Mouse (Mus musculus) urinary bladder, adult 2 months (tissue): ENCODE results near the gene Map3k5. TPM values are rescaled to one million over a fixed set of nuclear protein-coding genes. Genes with fewer than 3 reads are reported as not detected.

Experiments
- DNase-seq: peaks from one replicate; pipeline ENCODE4 v3.0.0; 2022; ENCODE audit warnings: low spot score
- polyA plus RNA-seq: library from polyadenylated mRNA; depleted of rRNA; stranded (reverse); fragments of >200 nt; gene quantifications from 2 replicates; pipeline ENCODE4 v1.2.3, GENCODE M21; 2012

Gene Map3k5
- polyA plus RNA-seq, 1 experiment = 20.6 TPM

GRCm38 (mm10) chr10:20157021-20157726 lies 222.9 kb downstream of the Map3k5 start:
- no peak for DNase-seq

GRCm38 (mm10) chr10:20158756-20159155 lies 224.5 kb downstream of the Map3k5 start:
- DNase-seq = no peak

- no peak for DNase-seq
Observed at GRCm38 (mm10) chr10:20159308-20159707, 225.0 kb downstream of the Map3k5 start.

- DNase-seq = no peak
Observed at GRCm38 (mm10) chr10:20160914-20161313, 226.6 kb downstream of the Map3k5 start.

GRCm38 (mm10) chr10:20164810-20165209 lies 230.5 kb downstream of the Map3k5 start:
- no peak for DNase-seq

GRCm38 (mm10) chr10:20166797-20167196 lies 232.5 kb downstream of the Map3k5 start:
- no peak for DNase-seq

- DNase-seq = no peak
Observed at GRCm38 (mm10) chr10:20167467-20167866, 233.2 kb downstream of the Map3k5 start.

- DNase-seq = no peak
Observed at GRCm38 (mm10) chr10:20169182-20169674, 235.0 kb downstream of the Map3k5 start.

- no peak for DNase-seq
Observed at GRCm38 (mm10) chr10:20169927-20170604, 235.8 kb downstream of the Map3k5 start.

GRCm38 (mm10) chr10:20170605-20171088 lies 236.4 kb downstream of the Map3k5 start:
- peak; percentile 35 for DNase-seq

- no peak for DNase-seq
Observed at GRCm38 (mm10) chr10:20171209-20171608, 236.9 kb downstream of the Map3k5 start.

GRCm38 (mm10) chr10:20171756-20172155 lies 237.5 kb downstream of the Map3k5 start:
- DNase-seq = no peak

GRCm38 (mm10) chr10:20173733-20174132 lies 239.5 kb downstream of the Map3k5 start:
- DNase-seq = no peak

GRCm38 (mm10) chr10:20176054-20176453 lies 241.8 kb downstream of the Map3k5 start:
- no peak for DNase-seq

GRCm38 (mm10) chr10:20178807-20179605 lies 244.7 kb downstream of the Map3k5 start:
- no peak for DNase-seq

GRCm38 (mm10) chr10:20181198-20181597 lies 246.9 kb downstream of the Map3k5 start:
- no peak for DNase-seq

GRCm38 (mm10) chr10:20181680-20182399 lies 247.6 kb downstream of the Map3k5 start:
- DNase-seq = no peak

GRCm38 (mm10) chr10:20184326-20184725 lies 250.1 kb downstream of the Map3k5 start:
- DNase-seq = no peak

- DNase-seq = no peak
Observed at GRCm38 (mm10) chr10:20185264-20185663, 251.0 kb downstream of the Map3k5 start.

- DNase-seq = no peak
Observed at GRCm38 (mm10) chr10:20185806-20186205, 251.5 kb downstream of the Map3k5 start.

- no peak for DNase-seq
Observed at GRCm38 (mm10) chr10:20186800-20187273, 252.6 kb downstream of the Map3k5 start.
